Comparison of ENCODE assay signal across 15 mouse cellular contexts in genomic region chr16:37953186-37953585, GRCm38 (mm10). TPM values are rescaled to one million over a fixed set of nuclear protein-coding genes. Genes with fewer than 3 reads are reported as not detected.
"Had no signal": no experiment of that assay in that cellular context is flagged by ENCODE, and none has a peak within 500 bp of the region (broad histone marks: within the 10 kb centered on the region; RNA-seq: fewer than 3 reads in every experiment).

No protein-coding gene starts in this region.

- ATAC-seq: intestine, embryonic 15.5 days had no signal

- H3K4me3 ChIP-seq: intestine, embryonic 15.5 days; layer of hippocampus, adult 2 months; limb, embryonic 13.5 days; myocyte had no signal

- DNase-seq: kidney, adult 18-20 months; kidney, postnatal 10 days; kidney, postnatal 4 days; left cerebral cortex, postnatal 4 days; lung, adult 18-20 months; lung, postnatal 36 days had no signal

- H3K4me2 ChIP-seq: intestine, embryonic 15.5 days; limb, embryonic 13.5 days had no signal

- H3K9me3 ChIP-seq: intestine, embryonic 15.5 days; limb, embryonic 13.5 days had no signal

- H3K9ac ChIP-seq: intestine, embryonic 15.5 days; limb, embryonic 13.5 days; liver, embryonic 14.5 days had no signal

- H3K27ac ChIP-seq: intestine, embryonic 15.5 days; layer of hippocampus, adult 2 months; limb, embryonic 13.5 days; liver, embryonic 14.5 days; stomach, postnatal 0 days had no signal

- H3K36me3 ChIP-seq: intestine, embryonic 15.5 days; limb, embryonic 13.5 days had no signal

- H3K27me3 ChIP-seq: intestine, embryonic 15.5 days; limb, embryonic 13.5 days had no signal

RNA-seq across cellular contexts. Expression of gene Gpr156, which starts 36.9 kb away (rescaled TPM):
- total RNA-seq: liver, adult 2 months; megakaryocyte progenitor cell, adult 5-6 weeks; neutrophil, adult 5-6 weeks had no signal
- polyA plus RNA-seq: liver, adult 2 months had no signal
